Mouse (Mus musculus) neural tube, embryonic 14.5 days (tissue): ENCODE measurements around the gene LTO1. TPM values are rescaled to one million over a fixed set of nuclear protein-coding genes. Genes with fewer than 3 reads are reported as not detected.
A peak's percentile ranks its signal among the peaks of the same experiment; 100 is the strongest.
"Not testable (repeated sequence)": the region's sequence is repeated elsewhere in the genome, so short reads cannot be mapped to it uniquely, and the experiment has no call there.

Source experiments
- ATAC-seq: fragments of 200-750 bp; cut with Nextera tagmentation; 2 replicates; pipeline ENCODE4 v1.8.0; 2017; ENCODE audit warnings: low read depth, mild to moderate bottlenecking, moderate TSS enrichment, moderate library complexity
- H3K27ac ChIP-seq: fragments of 300-500 bp; sonication (generic); 2 replicates; pipeline ENCODE4 v1.5.1; 2014; ENCODE audit warnings: low read depth, mild to moderate bottlenecking, control low read depth, low read length, moderate library complexity, mixed read lengths
- H3K27me3 ChIP-seq: fragments of 300-500 bp; sonication (generic); 2 replicates; pipeline ENCODE4 v1.6.1; 2014; ENCODE audit warnings: low read length; ENCODE audit not compliant: control insufficient read depth, insufficient read depth
- H3K36me3 ChIP-seq: fragments of 300-500 bp; sonication (generic); 2 replicates; pipeline ENCODE4 v1.6.1; 2014; ENCODE audit warnings: low read length, mixed read lengths; ENCODE audit not compliant: control insufficient read depth, insufficient read depth
- H3K4me1 ChIP-seq: fragments of 300-500 bp; sonication (generic); 2 replicates; pipeline ENCODE4 v1.6.1; 2014; ENCODE audit warnings: low read length; ENCODE audit not compliant: control insufficient read depth, insufficient read depth
- H3K4me2 ChIP-seq: fragments of 300-500 bp; sonication (generic); 2 replicates; pipeline ENCODE4 v1.6.1; 2014; ENCODE audit warnings: mild to moderate bottlenecking, low read depth, low read length, control low read depth
- H3K4me3 ChIP-seq: fragments of 300-500 bp; sonication (generic); 2 replicates; pipeline ENCODE4 v1.5.1; 2014; ENCODE audit warnings: low read depth, low read length, control low read depth, mixed read lengths
- H3K9ac ChIP-seq: fragments of 300-500 bp; sonication (generic); replicated peaks from 2 replicates; pipeline ENCODE4 v1.6.1; 2014; ENCODE audit warnings: low read depth, mild to moderate bottlenecking, control low read depth, low read length, mixed read lengths
- H3K9me3 ChIP-seq: fragments of 300-500 bp; sonication (generic); 2 replicates; pipeline ENCODE4 v1.6.1; 2016; ENCODE audit warnings: low read length; ENCODE audit not compliant: control insufficient read depth
- WGBS: fragments of 180-500 bp; shearing (Covaris S2); extraction: QIAGEN DNeasy Blood & Tissue Kit; methylation state at CpG from one replicate; pipeline ENCODE4 v1.1.7; 2014; 5-methylcytosine and 5-hydroxymethylcytosine counted together
- polyA plus RNA-seq: library from polyadenylated mRNA; unstranded; fragments of >200 nt; fragmentation: Nextera tagmentation; extraction: Ambion mirVana; gene quantifications from 2 replicates; pipeline ENCODE4 v1.2.1, GENCODE M21; 2014

Gene LTO1
- polyA plus RNA-seq, 1 experiment from 2014 or later, result 22.4 TPM

- Histone ChIP-seq H3K4me3 (no peak overlapping the region), H3K9ac (no peak overlapping the region), H3K9me3 (no peaks in the 10 kb centered on the region), H3K4me2 (no peak overlapping the region), H3K27ac (no peak overlapping the region), H3K4me1 (no peaks in the 10 kb centered on the region), H3K27me3 (no peaks in the 10 kb centered on the region), H3K36me3 (no peaks in the 10 kb centered on the region)
- ATAC-seq, result no peak
- 9% methylated on average over 18 of the region's 18 CpGs for WGBS
Measured at GRCm38 (mm10) chr7:144888564-144889299, 26.2 kb upstream of the LTO1 start.

GRCm38 (mm10) chr7:144890661-144891060 is 24.2 kb upstream of the LTO1 start:
- H3K36me3 ChIP-seq, ATAC-seq, H3K4me3 ChIP-seq, H3K9me3 ChIP-seq, H3K27me3 ChIP-seq, H3K27ac ChIP-seq, H3K4me1 ChIP-seq, H3K4me2 ChIP-seq, H3K9ac ChIP-seq: not testable (repeated sequence)
- WGBS, result 91% methylated on average over 1 of the region's 1 CpGs

GRCm38 (mm10) chr7:144891863-144892262 is 23.0 kb upstream of the LTO1 start:
- Histone ChIP-seq H3K9me3 (no peaks in the 10 kb centered on the region), H3K27me3 (no peaks in the 10 kb centered on the region), H3K4me1 (peaks cover 14% of the 10 kb centered on the region), H3K36me3 (no peaks in the 10 kb centered on the region), H3K4me2 (no peak overlapping the region), H3K4me3 (no peak overlapping the region), H3K27ac (no peak overlapping the region), H3K9ac (no peak overlapping the region)
- 82% methylated on average over 2 of the region's 2 CpGs for WGBS
- ATAC-seq, result no peak

GRCm38 (mm10) chr7:144892322-144892721 is 22.6 kb upstream of the LTO1 start:
- H3K4me3 ChIP-seq, result no peak overlapping the region
- no peak overlapping the region for H3K9ac ChIP-seq
- no peaks in the 10 kb centered on the region for H3K9me3 ChIP-seq
- ATAC-seq, result no peak
- no peak overlapping the region for H3K27ac ChIP-seq
- no peaks in the 10 kb centered on the region for H3K27me3 ChIP-seq
- peaks cover 14% of the 10 kb centered on the region for H3K4me1 ChIP-seq
- WGBS, result 60% methylated on average over 6 of the region's 6 CpGs
- H3K4me2 ChIP-seq, result no peak overlapping the region
- H3K36me3 ChIP-seq, result no peaks in the 10 kb centered on the region

GRCm38 (mm10) chr7:144894191-144894590 is 20.7 kb upstream of the LTO1 start:
- no peak overlapping the region for H3K4me3 ChIP-seq
- no peak for ATAC-seq
- H3K36me3 ChIP-seq, result no peaks in the 10 kb centered on the region
- no peak overlapping the region for H3K9ac ChIP-seq
- no peaks in the 10 kb centered on the region for H3K9me3 ChIP-seq
- 3% methylated on average over 5 of the region's 5 CpGs for whole genome bisulfite sequencing
- H3K4me1 ChIP-seq, result peaks cover 14% of the 10 kb centered on the region
- H3K27ac ChIP-seq, result no peak overlapping the region
- H3K27me3 ChIP-seq, result peaks cover 6% of the 10 kb centered on the region; the same call in 1 of the 2 replicates
- H3K4me2 ChIP-seq, result no peak overlapping the region

- Histone ChIP-seq H3K4me3 (peak overlapping the region; percentile 33; the same call in 1 of the 2 replicates), H3K36me3 (no peaks in the 10 kb centered on the region), H3K9me3 (no peaks in the 10 kb centered on the region), H3K27ac (no peak overlapping the region), H3K9ac (no peak overlapping the region), H3K4me2 (peak overlapping the region; percentile 93), H3K4me1 (peaks cover 14% of the 10 kb centered on the region), H3K27me3 (peaks cover 6% of the 10 kb centered on the region; the same call in 1 of the 2 replicates)
- WGBS, result 3% methylated on average over 4 of the region's 4 CpGs
- ATAC-seq, result no peak
Measured at GRCm38 (mm10) chr7:144894706-144895105, 20.2 kb upstream of the LTO1 start.

GRCm38 (mm10) chr7:144895305-144896111 is 19.4 kb upstream of the LTO1 start:
- H3K9ac ChIP-seq, result peak overlapping the region; percentile 44
- H3K4me3 ChIP-seq, result peak overlapping the region; percentile 33
- WGBS, result under 1% methylated on average over 37 of the region's 37 CpGs
- H3K4me1 ChIP-seq, result peaks cover 14% of the 10 kb centered on the region
- peak overlapping the region; percentile 93 for H3K4me2 ChIP-seq
- ATAC-seq, result peak; percentile 80
- no peaks in the 10 kb centered on the region for H3K36me3 ChIP-seq
- peaks cover 6% of the 10 kb centered on the region; the same call in 1 of the 2 replicates for H3K27me3 ChIP-seq
- no peaks in the 10 kb centered on the region for H3K9me3 ChIP-seq
- peak overlapping the region; percentile 58 for H3K27ac ChIP-seq

GRCm38 (mm10) chr7:144896294-144897218 is 18.3 kb upstream of the LTO1 start, which contains the start of gene Fgf15:
Gene Fgf15 (plus strand): TSS chr7:144896531.
- peaks cover 14% of the 10 kb centered on the region for H3K4me1 ChIP-seq
- peak within 1 kb of the TSS; percentile 44 for H3K9ac ChIP-seq
- WGBS, result under 1% methylated on average over 62 of the region's 65 CpGs
- ATAC-seq, result peak; percentile 15; the same call in 1 of the 2 replicates
- H3K4me2 ChIP-seq, result peak within 1 kb of the TSS; percentile 93
- peak within 1 kb of the TSS; percentile 58 for H3K27ac ChIP-seq
- H3K9me3 ChIP-seq, result no peaks in the 10 kb centered on the region
- peaks cover 6% of the 10 kb centered on the region; the same call in 1 of the 2 replicates for H3K27me3 ChIP-seq
- peak within 1 kb of the TSS; percentile 33 for H3K4me3 ChIP-seq
- no peaks in the 10 kb centered on the region for H3K36me3 ChIP-seq
